Comparison of ENCODE assay signal across 11 mouse cellular contexts in the genomic region with DNA sequence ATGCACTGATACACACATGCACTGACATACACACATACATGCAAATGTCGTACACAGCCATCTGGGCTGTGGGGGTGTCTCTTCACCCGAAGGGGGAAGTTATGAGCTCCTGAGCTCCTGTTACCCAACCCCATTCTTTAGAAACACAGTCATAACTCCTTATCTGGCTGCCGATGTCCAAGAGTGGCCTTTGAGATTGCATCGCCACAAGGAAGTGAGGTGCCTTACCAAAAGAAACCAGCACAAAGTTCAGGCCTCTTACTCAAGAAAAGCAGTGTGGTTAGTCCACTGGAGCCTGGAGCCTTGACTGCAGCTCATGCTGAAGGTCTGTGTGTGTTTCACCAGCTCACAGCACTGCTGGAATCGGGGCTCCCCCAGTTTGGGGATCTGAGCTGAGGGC. TPM values are rescaled to one million over a fixed set of nuclear protein-coding genes. Genes with fewer than 3 reads are reported as not detected.
DNase-seq lines count a peak whose midpoint lies in the region; ATAC-seq and TF ChIP-seq lines count a peak whose summit lies in the region.
"Had no signal": no experiment of that assay in that cellular context is flagged by ENCODE, and none has a peak within 500 bp of the region (broad histone marks: within the 10 kb centered on the region; RNA-seq: fewer than 3 reads in every experiment).

No protein-coding gene starts in this region.

- H3K36me3 ChIP-seq in kidney, embryonic 15.5 days, result no peaks in the 10 kb centered on the region
- no peaks in the 10 kb centered on the region for H3K36me3 ChIP-seq in hindbrain, embryonic 14.5 days (replicated peaks; ENCODE audit: control insufficient read depth, insufficient read depth)
- H3K36me3 ChIP-seq in midbrain, embryonic 13.5 days, result no peaks in the 10 kb centered on the region
- H3K36me3 ChIP-seq: embryonic facial prominence, embryonic 13.5 days; midbrain, embryonic 12.5 days had no signal

- CTCF ChIA-PET in Patski (lab: Charles Lee), result interaction anchor here (1.4 to 2.3 kb wide), 2 partner anchors 14 to 19 kb away, joined by 3 to 7 read pairs; no protein-coding TSS in a partner anchor

- DNase-seq in kidney, postnatal 4 days, result no peak
- DNase-seq in Patski (ENCODE audit: low read depth, low spot score), result no peak
- no peak for DNase-seq in hindbrain, embryonic 14.5 days (ENCODE audit: low spot score)
- DNase-seq: kidney, postnatal 10 days; thymus, adult 18-20 months had no signal

- no peak for ATAC-seq in kidney, embryonic 15.5 days (replicated peaks; ENCODE audit: low FRiP score)
- peak; percentile 44 for ATAC-seq in Patski
- ATAC-seq in hematopoietic stem cell, adult 5-6 weeks (replicated peaks in 1 of 2; ENCODE audit: insufficient read depth in 1 of 2, low FRiP score in 2 of 2, low TSS enrichment in 1 of 2, low read depth in 1 of 2, poor library complexity in 2 of 2, severe bottlenecking in 2 of 2), result peak; percentile 46 to 76
- peak; percentile 57 for ATAC-seq in neutrophil, adult 5-6 weeks (ENCODE audit: extremely low read depth, insufficient number of reproducible peaks, low FRiP score, poor library complexity, severe bottlenecking)
- no peak for ATAC-seq in hindbrain, embryonic 14.5 days (ENCODE audit: low FRiP score)
- ATAC-seq in midbrain, embryonic 13.5 days, result no peak

- no peaks in the 10 kb centered on the region for H3K9me3 ChIP-seq in kidney, embryonic 15.5 days (replicated peaks)
- no peaks in the 10 kb centered on the region for H3K9me3 ChIP-seq in hindbrain, embryonic 14.5 days (ENCODE audit: control insufficient read depth, low read length)
- H3K9me3 ChIP-seq in midbrain, embryonic 13.5 days, result no peaks in the 10 kb centered on the region
- H3K9me3 ChIP-seq: embryonic facial prominence, embryonic 13.5 days; midbrain, embryonic 12.5 days had no signal

- POLR2A ChIA-PET in Patski (lab: Charles Lee), result no interaction called here

- no peak overlapping the region for H3K9ac ChIP-seq in kidney, embryonic 15.5 days
- H3K9ac ChIP-seq in hindbrain, embryonic 14.5 days, result no peak overlapping the region
- no peak overlapping the region for H3K9ac ChIP-seq in midbrain, embryonic 13.5 days (replicated peaks)
- H3K9ac ChIP-seq: embryonic facial prominence, embryonic 13.5 days; midbrain, embryonic 12.5 days had no signal

- no peaks in the 10 kb centered on the region for H3K27me3 ChIP-seq in kidney, embryonic 15.5 days
- no peaks in the 10 kb centered on the region for H3K27me3 ChIP-seq in Patski
- no peaks in the 10 kb centered on the region for H3K27me3 ChIP-seq in hindbrain, embryonic 14.5 days (ENCODE audit: control insufficient read depth, insufficient read depth, low read length)
- H3K27me3 ChIP-seq in midbrain, embryonic 13.5 days, result no peaks in the 10 kb centered on the region
- H3K27me3 ChIP-seq: embryonic facial prominence, embryonic 13.5 days; midbrain, embryonic 12.5 days had no signal

- no peak overlapping the region for H3K4me2 ChIP-seq in kidney, embryonic 15.5 days
- no peak overlapping the region for H3K4me2 ChIP-seq in hindbrain, embryonic 14.5 days (replicated peaks)
- no peak overlapping the region for H3K4me2 ChIP-seq in midbrain, embryonic 13.5 days (replicated peaks)
- H3K4me2 ChIP-seq: embryonic facial prominence, embryonic 13.5 days; midbrain, embryonic 12.5 days had no signal

- H3K4me3 ChIP-seq in kidney, embryonic 15.5 days (replicated peaks), result no peak overlapping the region
- no peak overlapping the region for H3K4me3 ChIP-seq in hindbrain, embryonic 14.5 days (replicated peaks; ENCODE audit: low read length)
- H3K4me3 ChIP-seq in midbrain, embryonic 13.5 days (replicated peaks), result no peak overlapping the region
- H3K4me3 ChIP-seq: embryonic facial prominence, embryonic 13.5 days; midbrain, embryonic 12.5 days had no signal

- H3K4me1 ChIP-seq in kidney, embryonic 15.5 days, result peaks cover 32% of the 10 kb centered on the region
- 0 out of 2 replicates have a peak, but pooled peaks cover 15% of the 10 kb centered on the region for H3K4me1 ChIP-seq in hindbrain, embryonic 14.5 days (replicated peaks; ENCODE audit: control insufficient read depth, insufficient read depth, low read length)
- H3K4me1 ChIP-seq in midbrain, embryonic 13.5 days (replicated peaks), result peaks cover 20% of the 10 kb centered on the region

- 60% methylated on average over 5 of the region's 5 CpGs for WGBS in kidney, embryonic 15.5 days
- 93% methylated on average over 5 of the region's 5 CpGs for WGBS in hindbrain, embryonic 14.5 days
- WGBS in midbrain, embryonic 13.5 days, result 93% methylated on average over 5 of the region's 5 CpGs

- in situ Hi-C loops in Patski (cut with MboI; ENCODE audit: low pct_unique_long_range_greater_than_20kb), result no loop called here

- peak overlapping the region; percentile 62 for H3K27ac ChIP-seq in kidney, embryonic 15.5 days
- H3K27ac ChIP-seq in hindbrain, embryonic 14.5 days, result no peak overlapping the region
- H3K27ac ChIP-seq in midbrain, embryonic 13.5 days, result no peak overlapping the region
- H3K27ac ChIP-seq: embryonic facial prominence, embryonic 13.5 days; midbrain, embryonic 12.5 days had no signal

- no peak for TF ChIP-seq CTCF in Patski (IDR thresholded peaks at IDR 0.05)

RNA-seq across cellular contexts. Expression of gene Lrrfip1, which starts 43.1 kb away (rescaled TPM):
- 42.6 and 43.9 TPM in 2 replicates for polyA plus RNA-seq in kidney, embryonic 15.5 days (2015; fragmentation: Nextera tagmentation; extraction: Ambion mirVana)
- 126 TPM for polyA plus RNA-seq in Patski (2021)
- 177 and 190 TPM in 2 replicates for total RNA-seq in hematopoietic stem cell, adult 5-6 weeks (2017)
- 247 and 262 TPM in 2 replicates for total RNA-seq in neutrophil, adult 5-6 weeks (2017)
- 39.5 and 43.3 TPM in 2 replicates for polyA plus RNA-seq in hindbrain, embryonic 14.5 days (2014; fragmentation: Nextera tagmentation; extraction: Ambion mirVana)
- polyA plus RNA-seq in midbrain, embryonic 13.5 days (2015; fragmentation: Nextera tagmentation; extraction: Ambion mirVana), result 23.0 and 23.6 TPM in 2 replicates

Comparison
In these comparisons a context has a peak if more than half of its experiments do, and no peak if none do; other contexts are left out.
1. ATAC-seq: peak in Patski (single experiment), hematopoietic stem cell, adult 5-6 weeks (2 of 2) and neutrophil, adult 5-6 weeks (single experiment); none in kidney, embryonic 15.5 days (single experiment), hindbrain, embryonic 14.5 days (single experiment) and midbrain, embryonic 13.5 days (single experiment).